Mouse (Mus musculus) urinary bladder, postnatal 25 days (tissue): ENCODE measurements around the gene Pip4k2a.
"Not testable (repeated sequence)": the region's sequence is repeated elsewhere in the genome, so short reads cannot be mapped to it uniquely, and the experiment has no call there.

Experiments
- DNase-seq: peaks from one replicate; pipeline ENCODE4 v3.0.0; 2022; ENCODE audit warnings: low spot score

The Pip4k2a gene

DNA sequence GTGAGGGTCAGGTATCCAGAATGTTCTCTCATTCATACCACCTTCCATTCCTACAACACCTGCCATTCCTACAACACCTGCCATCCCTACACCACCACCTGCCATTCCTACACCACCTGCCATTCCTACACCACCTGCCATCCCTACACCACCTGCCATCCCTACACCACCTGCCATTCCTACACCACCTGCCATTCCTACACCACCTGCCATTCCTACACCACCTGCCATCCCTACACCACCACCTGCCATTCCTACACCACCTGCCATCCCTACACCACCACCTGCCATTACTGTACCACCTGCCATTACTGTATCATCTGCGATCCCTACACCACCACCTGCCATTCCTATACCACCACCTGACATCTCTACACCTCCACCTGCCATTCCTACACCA is 104.6 kb downstream of the Pip4k2a start:
- DNase-seq: not testable (repeated sequence)

GRCm38 (mm10) chr2:18891991-18892537 is 105.9 kb downstream of the Pip4k2a start:
- DNase-seq: no peak

- DNase-seq: no peak
These were observed 107.5 kb downstream of the Pip4k2a start for GRCm38 (mm10) chr2:18890227-18891001.

GRCm38 (mm10) chr2:18884277-18884676 is 113.6 kb downstream of the Pip4k2a start:
- no peak for DNase-seq

DNA sequence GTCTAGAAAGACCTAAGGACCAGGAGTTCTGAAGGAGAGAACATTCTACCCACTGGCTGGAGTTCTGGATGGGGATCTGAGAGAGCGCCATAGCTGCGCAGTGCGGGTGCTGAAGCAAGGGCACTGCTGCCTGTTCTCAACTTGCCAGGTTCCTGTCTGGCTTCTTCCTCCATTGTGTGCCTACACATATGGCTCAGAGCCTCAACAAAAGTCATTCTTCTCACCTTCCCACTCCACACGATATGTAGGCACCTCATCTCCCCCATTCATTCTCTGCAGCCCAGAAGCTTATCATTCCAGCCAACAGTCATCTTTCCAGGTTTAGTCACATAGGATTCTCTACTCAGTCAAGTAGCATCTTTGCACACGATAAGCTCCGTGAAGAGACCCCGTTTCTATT is 123.3 kb downstream of the Pip4k2a start:
- DNase-seq: no peak

GRCm38 (mm10) chr2:18874063-18874462 is 123.9 kb downstream of the Pip4k2a start:
- no peak for DNase-seq

DNA sequence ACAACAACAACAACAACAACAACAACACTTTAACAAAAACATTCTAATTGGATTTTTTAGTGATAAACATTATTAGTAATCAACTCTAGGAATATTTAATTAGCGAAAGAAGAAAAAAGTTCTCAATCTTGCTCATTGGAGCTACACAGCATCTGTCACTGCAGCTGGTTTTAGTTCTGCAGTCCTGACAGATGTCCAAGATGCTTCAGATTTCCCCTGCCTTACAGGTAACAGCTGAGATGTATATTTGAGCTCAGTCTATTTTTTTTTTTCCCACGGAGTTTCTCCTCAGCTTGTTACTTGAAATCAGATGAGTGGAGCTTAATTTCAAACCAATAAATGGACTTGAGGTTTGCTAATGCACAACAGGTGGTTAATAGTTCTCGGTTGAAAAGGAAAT is 124.5 kb downstream of the Pip4k2a start:
- DNase-seq: no peak

DNA sequence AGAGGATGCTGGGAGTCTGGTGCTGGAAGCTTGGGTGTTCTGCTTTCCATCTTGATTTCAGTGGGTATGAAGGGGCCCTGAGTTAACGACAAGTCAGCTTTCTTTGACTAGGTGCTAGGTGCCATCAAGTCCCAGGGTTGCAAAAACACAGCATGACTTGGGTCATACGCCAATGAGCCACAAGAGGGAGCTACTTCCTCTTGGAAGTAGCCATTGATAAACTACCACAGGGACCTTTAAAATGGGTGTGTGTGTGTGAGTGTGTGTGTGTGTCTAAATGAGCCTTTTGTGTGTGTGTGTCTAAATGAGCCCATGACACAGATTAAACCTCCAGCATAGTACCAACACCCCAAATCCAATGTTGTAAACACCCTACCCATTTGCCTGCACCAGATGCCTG is 125.1 kb downstream of the Pip4k2a start:
- DNase-seq: peak; percentile 64

DNA sequence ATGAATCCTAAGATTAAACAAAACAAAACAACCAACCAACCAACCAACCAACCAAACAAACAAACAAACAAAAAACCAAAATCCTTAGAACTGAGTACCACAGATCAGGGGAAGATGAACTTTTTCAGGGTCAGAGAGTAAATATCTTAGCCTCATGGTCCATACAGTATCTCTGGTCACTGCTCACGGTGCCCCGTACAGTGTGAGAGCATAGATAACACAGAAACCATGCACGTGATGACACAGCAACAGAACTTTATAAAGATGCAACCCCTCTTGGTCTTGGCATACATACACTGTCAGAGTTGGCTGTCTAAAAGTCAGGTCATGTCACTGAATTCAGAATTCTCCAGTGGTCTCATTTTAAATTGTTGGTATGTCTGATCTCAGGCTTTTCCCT is 126.8 kb downstream of the Pip4k2a start:
- no peak for DNase-seq

GRCm38 (mm10) chr2:18867069-18867468 is 130.9 kb downstream of the Pip4k2a start:
- DNase-seq: no peak

GRCm38 (mm10) chr2:18864719-18865118 is 133.2 kb downstream of the Pip4k2a start:
- DNase-seq: no peak

- no peak for DNase-seq
These were observed 136.2 kb downstream of the Pip4k2a start for GRCm38 (mm10) chr2:18861607-18862158.

GRCm38 (mm10) chr2:18860686-18861085 is 137.2 kb downstream of the Pip4k2a start:
- no peak for DNase-seq

GRCm38 (mm10) chr2:18857952-18858351 is 140.0 kb downstream of the Pip4k2a start:
- DNase-seq: no peak

GRCm38 (mm10) chr2:18856461-18856860 is 141.5 kb downstream of the Pip4k2a start:
- DNase-seq: no peak

DNA sequence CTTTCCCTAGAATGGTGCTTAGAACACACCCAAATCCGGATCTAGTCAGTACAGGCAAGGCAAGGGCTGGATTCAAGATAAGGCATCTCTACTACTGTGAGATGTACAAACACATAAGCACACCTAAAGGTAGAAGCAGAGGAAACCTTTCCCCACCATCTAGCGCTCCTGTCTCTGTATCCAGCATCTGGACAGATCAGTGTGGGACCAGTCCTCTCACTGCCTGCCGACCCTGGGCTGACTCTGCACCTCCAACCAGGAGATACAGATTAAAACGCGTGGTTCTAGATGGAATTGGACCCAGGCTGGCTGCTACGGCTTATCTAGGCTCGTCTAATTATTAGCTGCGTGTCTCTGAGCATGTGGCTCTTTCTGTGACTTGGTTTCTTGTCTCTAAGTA is 142.7 kb downstream of the Pip4k2a start:
- no peak for DNase-seq

- DNase-seq: no peak
These were observed 144.6 kb downstream of the Pip4k2a start for GRCm38 (mm10) chr2:18853345-18853744.

DNA sequence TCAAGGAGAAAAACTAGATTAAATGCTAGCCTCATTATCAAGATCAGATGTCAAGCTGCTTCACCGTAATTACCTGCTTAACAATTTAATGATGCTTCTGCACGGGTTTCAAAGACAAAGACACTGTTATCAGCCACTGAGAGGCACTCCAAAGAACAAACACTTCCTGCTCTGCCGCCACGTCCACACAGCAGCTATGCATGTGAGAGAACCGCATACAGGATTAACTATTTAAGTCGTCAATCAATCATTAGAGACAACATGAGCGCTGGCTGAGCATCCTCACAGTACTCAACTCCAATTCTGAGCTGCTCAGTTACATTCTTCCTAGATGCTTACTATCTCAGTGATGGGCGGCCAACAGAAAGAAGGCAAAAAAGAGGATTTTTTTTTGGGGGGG is 147.3 kb downstream of the Pip4k2a start:
- no peak for DNase-seq

DNA sequence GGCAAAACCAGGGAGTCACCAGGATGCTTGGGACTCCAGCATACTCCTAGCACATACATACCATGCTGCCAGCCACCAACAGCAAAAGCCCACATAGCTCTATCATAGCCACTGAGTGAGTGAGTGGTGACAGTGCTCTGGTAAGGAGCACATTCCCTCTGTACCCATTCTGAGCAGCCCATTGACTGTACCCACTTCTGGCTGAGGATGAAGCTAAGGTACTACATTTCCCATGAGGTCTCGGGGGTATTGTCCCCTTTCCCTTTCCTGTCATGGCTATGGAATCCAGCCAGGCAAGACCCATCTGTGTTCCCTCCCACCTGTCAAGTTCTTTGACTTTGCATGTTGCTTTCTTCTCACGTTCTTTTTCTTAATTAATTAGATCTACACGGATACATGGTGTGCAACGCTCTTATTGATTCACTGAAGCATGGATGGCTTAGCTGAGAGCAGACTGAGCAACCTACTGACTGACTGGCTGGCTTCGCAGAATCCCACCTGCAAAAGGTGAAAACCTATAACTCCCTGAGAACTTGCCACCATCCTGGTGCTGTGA is 149.8 kb downstream of the Pip4k2a start:
- DNase-seq: no peak

DNA sequence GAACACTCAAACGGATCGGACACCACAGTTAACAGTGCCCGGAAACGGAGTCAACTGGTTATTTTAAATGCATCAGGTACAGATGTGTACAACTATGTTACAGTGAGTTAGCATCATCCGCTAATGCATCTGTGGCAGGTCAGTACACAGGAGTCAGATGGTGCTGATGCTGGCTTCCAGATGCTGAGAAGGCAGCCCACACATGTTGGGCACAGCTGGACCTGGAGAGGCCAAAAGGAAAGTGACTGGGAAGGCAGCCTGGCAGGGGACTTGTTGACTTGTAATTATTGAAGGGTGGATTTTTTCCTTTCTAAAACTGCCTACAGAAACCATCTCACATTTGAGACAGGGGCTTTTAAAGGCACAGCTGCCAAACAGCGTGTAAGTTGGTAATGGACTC is 155.4 kb downstream of the Pip4k2a start:
- DNase-seq: no peak

DNA sequence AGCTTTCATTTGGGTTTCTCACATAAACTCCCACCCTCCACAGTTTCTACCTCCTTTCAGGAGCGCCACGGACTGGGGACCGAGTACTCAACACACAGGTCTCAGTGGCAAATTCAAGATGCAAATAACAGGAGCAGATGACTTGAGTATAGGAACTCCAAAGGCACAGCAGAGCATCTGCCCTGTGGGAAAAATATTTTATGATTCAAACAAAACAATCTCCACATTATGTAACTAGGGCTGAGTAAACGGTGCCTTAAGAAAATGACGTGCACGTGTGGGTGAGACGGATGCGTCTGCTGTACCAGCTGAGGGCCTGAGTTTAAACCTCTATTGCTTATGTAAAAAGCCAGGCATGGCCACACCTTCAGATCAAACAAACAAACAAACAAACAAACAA is 156.9 kb downstream of the Pip4k2a start:
- no peak for DNase-seq

DNA sequence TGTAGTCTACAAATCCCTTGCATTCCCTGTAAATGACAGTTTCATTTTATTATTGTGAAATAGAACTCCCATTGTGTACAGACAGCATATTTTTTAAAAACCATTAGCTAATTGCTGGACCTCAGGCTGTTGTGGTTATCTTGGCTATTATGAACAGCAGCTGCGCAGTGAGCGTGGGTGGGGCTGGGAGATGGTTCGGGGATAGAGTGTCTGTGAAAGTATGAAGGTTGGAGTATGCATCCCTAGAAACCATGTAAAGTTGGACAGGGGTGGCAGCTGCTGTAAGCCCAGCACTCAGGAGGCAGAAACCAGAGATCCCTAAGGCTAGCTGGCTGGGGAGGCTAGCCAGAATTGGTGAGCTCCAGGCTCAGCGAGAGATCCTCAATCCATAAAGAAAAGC is 158.4 kb downstream of the Pip4k2a start:
- no peak for DNase-seq

- no peak for DNase-seq
These were observed 162.5 kb downstream of the Pip4k2a start for GRCm38 (mm10) chr2:18835266-18835908.
